Mouse (Mus musculus): ENCODE data around the gene Ssh1.

Gene Ssh1

GRCm38 (mm10) chr5:113892005-113892404 is 101.7 kb downstream of the Ssh1 start:
- DNase-seq (ENCODE audit: low spot score in 2 of 2), result no peak

GRCm38 (mm10) chr5:113890874-113891273 is 102.8 kb downstream of the Ssh1 start:
- no peak for DNase-seq (ENCODE audit: low spot score in 2 of 2)

GRCm38 (mm10) chr5:113889912-113890311 is 103.8 kb downstream of the Ssh1 start:
- DNase-seq (ENCODE audit: low spot score in 2 of 2), result no peak

GRCm38 (mm10) chr5:113889181-113889906 is 104.3 kb downstream of the Ssh1 start:
- DNase-seq (ENCODE audit: low spot score in 2 of 2), result no peak

GRCm38 (mm10) chr5:113888186-113888795 is 105.4 kb downstream of the Ssh1 start:
- DNase-seq (ENCODE audit: low spot score in 2 of 2), result no peak

- DNase-seq (ENCODE audit: low spot score in 2 of 2), result peak in 1 of 2 experiments; percentile 66
Observed at GRCm38 (mm10) chr5:113887132-113887531, 106.6 kb downstream of the Ssh1 start.

Measured in urinary bladder, postnatal 36 days (tissue).